Mouse (Mus musculus) G1E (cell line): ENCODE measurements around the gene Rlf. TPM values are rescaled to one million over a fixed set of nuclear protein-coding genes. Genes with fewer than 3 reads are reported as not detected.

ENCODE experiments used
- ATAC-seq: 2 replicates; pipeline ENCODE4 v1.8.0; 2016; ENCODE audit warnings: mild to moderate bottlenecking; ENCODE audit not compliant: insufficient number of reproducible peaks, poor library complexity, low FRiP score, severe bottlenecking; ENCODE audit errors: extremely low read depth
- DNase-seq: peaks from one replicate; pipeline ENCODE4 v3.0.0; 2012; ENCODE audit warnings: low spot score
- H3K27me3 ChIP-seq: 2 replicates; pipeline ENCODE4 v1.6.1; 2012; ENCODE audit warnings: mild to moderate bottlenecking, low read length, inconsistent platforms; ENCODE audit not compliant: insufficient read depth
- H3K36me3 ChIP-seq: replicated peaks from 2 replicates; pipeline ENCODE3; 2012; ENCODE audit warnings: mild to moderate bottlenecking, inconsistent platforms
- H3K4me1 ChIP-seq: 2 replicates; pipeline ENCODE4 v1.6.1; 2012; ENCODE audit warnings: low read depth, low read length, inconsistent platforms, mixed read lengths; ENCODE audit not compliant: insufficient read depth
- H3K4me3 ChIP-seq: 2 replicates; pipeline ENCODE4 v1.5.1; 2012; ENCODE audit warnings: low read depth, mild to moderate bottlenecking, inconsistent platforms, low read length, moderate library complexity, mixed read lengths
- H3K9me3 ChIP-seq: replicated peaks from 2 replicates; pipeline ENCODE4 v1.6.1; 2012; ENCODE audit warnings: inconsistent platforms
- CTCF ChIP-seq: IDR thresholded peaks from 2 replicates; pipeline ENCODE4 v1.5.1; 2012; ENCODE audit warnings: low read depth, low read length, inconsistent platforms, mixed read lengths
- GATA1 ChIP-seq: IDR thresholded peaks from 2 replicates; pipeline ENCODE4 v1.6.1; 2012; ENCODE audit warnings: borderline replicate concordance, low read length, inconsistent platforms, mixed read lengths
- GATA2 ChIP-seq: IDR thresholded peaks from 2 replicates; pipeline ENCODE4 v1.6.1; 2012; ENCODE audit warnings: low read depth, low read length, inconsistent platforms, borderline replicate concordance
- POLR2AphosphoS5 ChIP-seq: IDR thresholded peaks from 2 replicates; pipeline ENCODE4 v1.6.1; 2012; ENCODE audit warnings: low read depth, low read length, inconsistent platforms; ENCODE audit not compliant: insufficient replicate concordance
- TAL1 ChIP-seq: conservative IDR thresholded peaks from 2 replicates; pipeline ENCODE4 v1.6.1; 2012; ENCODE audit warnings: low read depth, low read length, inconsistent platforms, mixed read lengths
- polyA plus RNA-seq: library from polyadenylated mRNA; stranded (reverse); fragments of >175 nt; gene quantifications from 2 replicates; pipeline ENCODE4 v1.2.3, GENCODE M21; 2012
- total RNA-seq, 2 experiments: library from RNA; stranded (forward) in 1 of 2; stranded (reverse) in 1 of 2; fragments of 200-1000 nt in 1 of 2; fragments of >200 nt in 1 of 2; fragmentation: Nextera tagmentation in 1 of 2; gene quantifications; 2 replicates each; pipeline ENCODE4 v1.2.3; 2014 to 2017

Gene Rlf
- total RNA-seq (2014; fragmentation: Nextera tagmentation), result 90.8 and 94.9 TPM in 2 replicates
- total RNA-seq (2017), result 63.5 and 70.8 TPM in 2 replicates
- polyA plus RNA-seq, result 3.3 and 4.0 TPM in 2 replicates

GRCm38 (mm10) chr4:121214793-121215304 is at the start of gene Rlf:
TSS of gene Rlf (minus strand) at chr4:121215084.
- ATAC-seq (peak; percentile 68), DNase-seq (peak; percentile 88)
- Histone ChIP-seq H3K27me3 (peaks cover 3% of the 10 kb centered on the region), H3K36me3 (peaks cover 17% of the 10 kb centered on the region), H3K4me1 (peaks cover 30% of the 10 kb centered on the region), H3K4me3 (peak within 1 kb of the TSS; percentile 95), H3K9me3 (no peaks in the 10 kb centered on the region)
- TF ChIP-seq GATA2 (no peak), TAL1 (no peak), CTCF (no peak), GATA1 (no peak), POLR2AphosphoS5 (no peak)

GRCm38 (mm10) chr4:121241612-121242000 is 26.7 kb upstream of the Rlf start:
- TF ChIP-seq CTCF (no peak), TAL1 (no peak), GATA2 (no peak), GATA1 (no peak), POLR2AphosphoS5 (no peak)
- H3K27me3 ChIP-seq, result 0 out of 2 replicates have a peak, but pooled peaks cover 3% of the 10 kb centered on the region
- ATAC-seq, result no peak

DNA sequence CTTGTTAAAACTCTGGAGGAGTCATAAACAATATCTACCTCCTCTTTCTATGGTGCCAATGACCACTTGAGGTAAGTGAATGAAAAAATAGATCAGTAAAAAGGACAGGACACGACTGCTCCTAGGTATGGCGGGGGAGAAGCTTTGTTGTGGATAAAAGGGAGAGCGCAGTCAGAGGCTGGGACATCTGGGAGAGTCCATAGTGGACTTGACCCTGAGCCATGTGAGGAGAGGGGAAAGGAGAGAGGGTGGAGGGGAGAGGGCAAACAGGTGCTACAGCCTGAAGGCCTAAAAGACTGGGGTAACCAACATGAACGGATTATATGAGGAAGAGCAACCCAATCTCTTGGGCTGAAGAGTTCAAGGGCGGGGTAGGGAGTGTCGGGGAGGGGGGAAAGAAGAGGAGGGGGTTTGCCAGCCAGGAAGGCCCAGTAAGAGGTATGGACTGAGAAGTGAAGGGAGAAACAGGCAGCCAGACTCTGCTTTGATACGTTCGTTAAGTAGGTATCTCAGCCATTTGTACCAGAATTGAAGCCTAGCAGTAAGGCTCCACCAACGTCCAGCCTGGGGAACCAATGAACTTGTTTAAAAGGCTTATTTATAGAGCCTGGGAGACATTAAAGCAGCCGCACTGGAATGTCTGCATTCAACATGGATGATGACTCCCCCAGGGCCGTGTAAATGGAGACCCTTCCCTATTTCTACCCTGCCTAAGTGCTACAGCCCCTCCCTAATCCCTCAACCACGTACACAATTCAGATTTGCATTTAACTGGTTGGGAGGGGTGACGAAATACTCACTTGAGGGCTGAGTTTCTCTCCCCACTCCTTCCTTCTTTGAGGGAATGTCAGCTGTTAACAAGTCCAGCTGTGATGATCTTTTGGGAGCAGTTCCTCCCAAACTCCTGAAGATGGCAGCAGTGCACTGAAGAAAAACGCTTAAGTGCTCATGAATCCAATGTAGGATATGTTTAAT is 26.0 kb upstream of the Rlf start:
- Histone ChIP-seq H3K27me3 (0 out of 2 replicates have a peak, but pooled peaks cover 3% of the 10 kb centered on the region), H3K4me1 (no peaks in the 10 kb centered on the region), H3K36me3 (no peaks in the 10 kb centered on the region), H3K9me3 (no peaks in the 10 kb centered on the region), H3K4me3 (no peak overlapping the region)
- ATAC-seq (peak; percentile 45; the same call in 1 of the 2 replicates), DNase-seq (peak; percentile 11)
- no peak for TF ChIP-seq POLR2AphosphoS5
- TF ChIP-seq GATA2, result no peak
- peak; percentile 57; the same call in 1 of the 2 replicates for TF ChIP-seq CTCF
- no peak for TF ChIP-seq GATA1
- TF ChIP-seq TAL1, result no peak

More at GRCm38 (mm10) chr4:121241612-121242000, 26.7 kb upstream of the Rlf start:
- no peaks in the 10 kb centered on the region for H3K36me3 ChIP-seq
- no peaks in the 10 kb centered on the region for H3K4me1 ChIP-seq
- DNase-seq, result no peak
- no peak overlapping the region for H3K4me3 ChIP-seq
- H3K9me3 ChIP-seq, result no peaks in the 10 kb centered on the region

- DNase-seq (no peak), ATAC-seq (no peak)
- TF ChIP-seq GATA1 (no peak), TAL1 (no peak), CTCF (no peak), GATA2 (no peak)
- Histone ChIP-seq H3K27me3 (0 out of 2 replicates have a peak, but pooled peaks cover 3% of the 10 kb centered on the region), H3K36me3 (no peaks in the 10 kb centered on the region), H3K4me3 (no peak overlapping the region), H3K9me3 (no peaks in the 10 kb centered on the region), H3K4me1 (no peaks in the 10 kb centered on the region)
Observed at GRCm38 (mm10) chr4:121239878-121240277, 25.0 kb upstream of the Rlf start.

- no peak for ATAC-seq
Observed at GRCm38 (mm10) chr4:121231772-121232414, 17.0 kb upstream of the Rlf start.

GRCm38 (mm10) chr4:121230943-121231614 is 16.2 kb upstream of the Rlf start:
- ATAC-seq (no peak), DNase-seq (no peak)
- Histone ChIP-seq H3K36me3 (no peaks in the 10 kb centered on the region), H3K4me1 (no peaks in the 10 kb centered on the region), H3K4me3 (no peak overlapping the region), H3K27me3 (peaks cover 6% of the 10 kb centered on the region), H3K9me3 (peaks cover 3% of the 10 kb centered on the region; the same call in 1 of the 2 replicates)
- TF ChIP-seq GATA1 (no peak), POLR2AphosphoS5 (no peak), GATA2 (no peak), CTCF (no peak), TAL1 (no peak)

More at GRCm38 (mm10) chr4:121231772-121232414, 17.0 kb upstream of the Rlf start:
- Histone ChIP-seq H3K27me3 (peaks cover 6% of the 10 kb centered on the region), H3K4me3 (no peak overlapping the region), H3K4me1 (no peaks in the 10 kb centered on the region), H3K36me3 (no peaks in the 10 kb centered on the region), H3K9me3 (no peaks in the 10 kb centered on the region)
- no peak for DNase-seq
- TF ChIP-seq TAL1, result no peak
